Mouse (Mus musculus): Measurements from ENCODE around the gene Dtd1.

- TF ChIP-seq CTCF (IDR thresholded peaks at IDR 0.05; ENCODE audit: low read depth, low read length) (no peak), GATA1 (IDR thresholded peaks at IDR 0.05; ENCODE audit: borderline replicate concordance, low read length) (no peak), TAL1 (conservative IDR thresholded peaks at IDR 0.05; ENCODE audit: low read depth, low read length) (no peak)
Measured at GRCm38 (mm10) chr2:144640101-144640500, 40.4 kb downstream of the Dtd1 start.

All from G1E (cell line).